Mouse (Mus musculus) MEL (cell line): ENCODE results near the gene Vps8.

ENCODE experiments used
- BHLHE40 ChIP-seq: IDR thresholded peaks from 2 replicates; pipeline ENCODE4 v1.6.1; 2012; ENCODE audit warnings: low read depth, mild to moderate bottlenecking, inconsistent platforms, low read length, improper control_type of control experiment, borderline replicate concordance
- CTCF ChIP-seq, 3 experiments: IDR thresholded peaks in 2 of 3; conservative IDR thresholded peaks in 1 of 3; 2 replicates each; pipeline ENCODE4 v1.5.1; 2011 to 2012; ENCODE audit warnings: low read length in 3 of 3, low read depth in 2 of 3, mild to moderate bottlenecking in 2 of 3, improper control_type of control experiment in 1 of 3, inconsistent platforms in 1 of 3, mixed read lengths in 1 of 3, moderate library complexity in 1 of 3; ENCODE audit not compliant: control insufficient read depth in 1 of 3, insufficient read depth in 1 of 3, poor library complexity in 1 of 3, severe bottlenecking in 1 of 3
- E2F4 ChIP-seq: IDR thresholded peaks from 2 replicates; pipeline ENCODE4 v1.6.1; 2011; ENCODE audit warnings: low read depth, low read length, improper control_type of control experiment, borderline replicate concordance
- EP300 ChIP-seq, 2 experiments: IDR thresholded peaks; 2 replicates each; pipeline ENCODE4 v1.6.1; 2011; ENCODE audit warnings: improper control_type of control experiment in 2 of 2, low read length in 2 of 2, low read depth in 1 of 2, mild to moderate bottlenecking in 1 of 2
- KAT2A ChIP-seq: conservative IDR thresholded peaks from 2 replicates; pipeline ENCODE4 v1.6.1; 2012; ENCODE audit warnings: low read depth, low read length, improper control_type of control experiment, inconsistent platforms
- MAFK ChIP-seq: IDR thresholded peaks from 2 replicates; pipeline ENCODE4 v1.6.1; 2011; ENCODE audit warnings: low read depth, mild to moderate bottlenecking, low read length, improper control_type of control experiment, borderline replicate concordance
- MAX ChIP-seq: IDR thresholded peaks from 2 replicates; pipeline ENCODE4 v1.6.1; 2011; ENCODE audit warnings: low read length, improper control_type of control experiment
- MYC ChIP-seq: IDR thresholded peaks from 2 replicates; pipeline ENCODE4 v1.6.1; 2011; ENCODE audit warnings: low read depth, mild to moderate bottlenecking, low read length, improper control_type of control experiment, moderate library complexity
- POLR2A ChIP-seq, 2 experiments: IDR thresholded peaks; 2 replicates each; pipeline ENCODE4 v1.6.1; 2011 to 2012; ENCODE audit warnings: low read length in 2 of 2, mild to moderate bottlenecking in 2 of 2, control low read depth in 1 of 2, improper control_type of control experiment in 1 of 2, low read depth in 1 of 2, moderate library complexity in 1 of 2; ENCODE audit not compliant: control insufficient read depth in 1 of 2, insufficient read depth in 1 of 2, poor library complexity in 1 of 2
- POLR2AphosphoS5 ChIP-seq: IDR thresholded peaks from 2 replicates; pipeline ENCODE4 v1.6.1; 2012; ENCODE audit warnings: low read depth, borderline replicate concordance, mild to moderate bottlenecking, inconsistent platforms, low read length, moderate library complexity, mixed read lengths
- SIN3A ChIP-seq: IDR thresholded peaks from 2 replicates; pipeline ENCODE4 v1.6.1; 2012; ENCODE audit warnings: low read length, improper control_type of control experiment, inconsistent platforms
- TAL1 ChIP-seq: IDR thresholded peaks from 2 replicates; pipeline ENCODE4 v1.6.1; 2012; ENCODE audit warnings: mild to moderate bottlenecking, inconsistent platforms, low read length, moderate library complexity, mixed read lengths
- ZMIZ1 ChIP-seq: IDR thresholded peaks from 2 replicates; pipeline ENCODE4 v1.6.1; 2012; ENCODE audit warnings: low read depth, mild to moderate bottlenecking, inconsistent platforms, low read length, improper control_type of control experiment, moderate library complexity

DNA sequence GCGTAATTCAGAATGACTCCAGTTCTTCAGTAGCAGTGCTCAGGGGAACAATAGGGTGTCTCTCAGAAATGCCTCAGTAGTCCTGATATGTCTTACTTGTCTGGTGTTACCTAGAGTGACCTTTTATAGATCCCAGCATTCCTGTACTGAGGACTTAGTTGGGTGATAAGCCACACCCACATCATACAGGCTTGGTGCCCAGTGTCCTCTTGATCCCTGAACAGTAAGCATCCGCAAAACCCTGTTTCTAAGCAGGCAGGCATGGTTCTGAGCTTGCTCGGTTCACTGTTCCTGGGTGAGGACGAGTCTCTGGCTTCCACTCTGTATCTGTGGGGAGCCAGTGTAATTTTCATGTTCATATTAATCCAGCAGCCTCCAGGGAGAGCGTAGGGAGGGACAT is 147.9 kb downstream of the Vps8 start:
- no peak for TF ChIP-seq ZMIZ1
- no peak for TF ChIP-seq MAX
- TF ChIP-seq E2F4, result no peak
- TF ChIP-seq TAL1, result no peak
- TF ChIP-seq SIN3A, result no peak
- no peak for TF ChIP-seq POLR2AphosphoS5
- TF ChIP-seq CTCF (IDR thresholded peaks at IDR 0.05 in 2 of 3, conservative IDR thresholded peaks at IDR 0.05 in 1 of 3; ENCODE audit: control insufficient read depth in 1 of 3, insufficient read depth in 1 of 3, low read depth in 2 of 3, low read length in 3 of 3, poor library complexity in 1 of 3, severe bottlenecking in 1 of 3), result no peak
- TF ChIP-seq MYC, result no peak
- no peak for TF ChIP-seq BHLHE40
- no peak for TF ChIP-seq POLR2A (IDR thresholded peaks at IDR 0.05; ENCODE audit: control insufficient read depth in 1 of 2, insufficient read depth in 1 of 2, low read depth in 1 of 2, low read length in 2 of 2, poor library complexity in 1 of 2)
- no peak for TF ChIP-seq MAFK
- TF ChIP-seq KAT2A, result no peak
- TF ChIP-seq EP300 (IDR thresholded peaks at IDR 0.05; ENCODE audit: low read depth in 1 of 2, low read length in 2 of 2), result no peak
